In the genomic region with DNA sequence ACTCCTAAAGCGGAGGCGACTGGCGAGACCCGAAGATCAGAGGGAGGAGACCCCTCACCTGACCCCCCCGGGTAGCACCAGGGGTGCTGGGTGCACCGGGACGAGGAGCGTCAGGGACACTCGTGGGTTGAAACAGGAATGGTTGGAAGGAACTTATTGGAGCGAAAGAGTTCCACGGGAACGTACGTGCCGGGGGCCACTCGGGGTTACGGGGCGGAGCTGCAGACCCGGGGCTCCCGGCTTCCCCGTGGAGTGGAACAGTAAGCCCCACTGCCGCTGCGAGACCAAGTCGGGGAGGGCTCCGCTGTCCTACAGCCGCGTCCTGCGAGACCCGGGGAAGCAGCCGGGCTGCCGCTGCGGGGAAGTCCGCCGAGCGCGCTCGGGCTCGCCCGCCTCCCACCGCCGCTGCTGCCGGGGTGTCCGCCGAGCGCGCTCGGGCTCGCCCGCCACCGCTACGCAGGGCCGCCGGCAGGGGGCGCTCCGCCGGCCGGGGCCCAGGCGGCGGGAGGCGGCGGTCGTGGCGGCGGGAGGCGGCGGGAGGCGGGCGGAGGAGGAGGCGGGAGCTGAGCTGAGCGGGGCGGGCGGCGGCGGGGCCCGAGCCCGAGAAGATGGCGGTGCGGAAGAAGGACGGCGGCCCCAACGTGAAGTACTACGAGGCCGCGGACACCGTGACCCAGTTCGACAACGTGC, we compare ENCODE assay signal across 7 mouse cellular contexts. TPM values are rescaled to one million over a fixed set of nuclear protein-coding genes. Genes with fewer than 3 reads are reported as not detected.
DNase-seq lines count a peak whose midpoint lies in the region; ATAC-seq and TF ChIP-seq lines count a peak whose summit lies in the region.

A gene (plus strand): TSS at position 530 of the 690 bp plus-strand sequence.

- H3K79me2 ChIP-seq in heart, adult 2 months (replicated peaks; ENCODE audit: control insufficient read depth, insufficient read depth, low read length) = no peaks in the 10 kb centered on the region

- peak; percentile 72 for ATAC-seq in embryonic facial prominence, embryonic 13.5 days (ENCODE audit: insufficient number of reproducible peaks, insufficient read depth, low FRiP score, low TSS enrichment, low read depth)
- ATAC-seq in limb, embryonic 12.5 days (ENCODE audit: insufficient number of reproducible peaks, insufficient read depth, low FRiP score, low TSS enrichment, low read depth) = peak; percentile 72
- ATAC-seq in midbrain, embryonic 14.5 days (ENCODE audit: low FRiP score, low TSS enrichment) = peak; percentile 85

- no peaks in the 10 kb centered on the region for H3K27me3 ChIP-seq in embryonic facial prominence, embryonic 13.5 days
- H3K27me3 ChIP-seq in heart, adult 2 months (ENCODE audit: control insufficient read depth, insufficient read depth, low read length) = no peaks in the 10 kb centered on the region
- no peaks in the 10 kb centered on the region for H3K27me3 ChIP-seq in limb, embryonic 12.5 days
- H3K27me3 ChIP-seq in midbrain, embryonic 14.5 days (ENCODE audit: control insufficient read depth, insufficient read depth, low read length) = no peaks in the 10 kb centered on the region

- peak within 1 kb of the TSS; percentile 98 for H3K9ac ChIP-seq in embryonic facial prominence, embryonic 13.5 days
- peak within 1 kb of the TSS; percentile 97 for H3K9ac ChIP-seq in heart, adult 2 months (ENCODE audit: low read depth, low read length)
- peak within 1 kb of the TSS; percentile 97 for H3K9ac ChIP-seq in limb, embryonic 12.5 days (replicated peaks)
- peak within 1 kb of the TSS; percentile 99 for H3K9ac ChIP-seq in midbrain, embryonic 14.5 days (replicated peaks; ENCODE audit: low read length)

- H3K4me2 ChIP-seq in embryonic facial prominence, embryonic 13.5 days = peak within 1 kb of the TSS; percentile 89
- peak within 1 kb of the TSS; percentile 87 for H3K4me2 ChIP-seq in limb, embryonic 12.5 days
- H3K4me2 ChIP-seq in midbrain, embryonic 14.5 days (ENCODE audit: low read length) = peak within 1 kb of the TSS; percentile 93

- intact Hi-C loops in heart, adult 2 months (cut with DNase I) = loop anchor here (1.0 to 5.0 kb wide), 3 partner anchors 77 to 97 kb away; a partner anchor contains a TSS

- peaks cover 24% of the 10 kb centered on the region for H3K36me3 ChIP-seq in embryonic facial prominence, embryonic 13.5 days
- peaks cover 2% of the 10 kb centered on the region for H3K36me3 ChIP-seq in heart, adult 2 months (ENCODE audit: control insufficient read depth, insufficient read depth, low read length)
- H3K36me3 ChIP-seq in limb, embryonic 12.5 days = peaks cover 31% of the 10 kb centered on the region
- H3K36me3 ChIP-seq in midbrain, embryonic 14.5 days (ENCODE audit: control insufficient read depth, insufficient read depth, low read length) = peaks cover 30% of the 10 kb centered on the region

- WGBS in embryonic facial prominence, embryonic 13.5 days = under 1% methylated on average over 74 of the region's 86 CpGs
- WGBS in heart, adult 2 months = under 1% methylated on average over 72 of the region's 86 CpGs
- under 1% methylated on average over 49 of the region's 86 CpGs for WGBS in limb, embryonic 12.5 days
- under 1% methylated on average over 72 of the region's 86 CpGs for WGBS in midbrain, embryonic 14.5 days

- H3K4me1 ChIP-seq in embryonic facial prominence, embryonic 13.5 days = peaks cover 13% of the 10 kb centered on the region
- peaks cover 5% of the 10 kb centered on the region for H3K4me1 ChIP-seq in heart, adult 2 months (ENCODE audit: control insufficient read depth, insufficient read depth, low read length)
- H3K4me1 ChIP-seq in limb, embryonic 12.5 days (replicated peaks) = peaks cover 14% of the 10 kb centered on the region
- peaks cover 11% of the 10 kb centered on the region for H3K4me1 ChIP-seq in midbrain, embryonic 14.5 days (ENCODE audit: control insufficient read depth, insufficient read depth, low read length)

- H3K27ac ChIP-seq in embryonic facial prominence, embryonic 13.5 days = peak within 1 kb of the TSS; percentile 93
- H3K27ac ChIP-seq in heart, adult 2 months = peak within 1 kb of the TSS; percentile 95
- H3K27ac ChIP-seq in limb, embryonic 12.5 days = peak within 1 kb of the TSS; percentile 94
- H3K27ac ChIP-seq in midbrain, embryonic 14.5 days (replicated peaks; ENCODE audit: low read depth, low read length) = peak within 1 kb of the TSS; percentile 97

- no peaks in the 10 kb centered on the region for H3K9me3 ChIP-seq in embryonic facial prominence, embryonic 13.5 days
- H3K9me3 ChIP-seq in limb, embryonic 12.5 days = no peaks in the 10 kb centered on the region
- H3K9me3 ChIP-seq in midbrain, embryonic 14.5 days (ENCODE audit: control insufficient read depth, low read length) = no peaks in the 10 kb centered on the region

- peak; percentile 41 for TF ChIP-seq CTCF in heart, adult 2 months (IDR thresholded peaks at IDR 0.05)

- peak; percentile 93 to 95 for DNase-seq in adrenal gland, postnatal 36 days
- peak; percentile 91 to 92 for DNase-seq in heart, adult 2 months
- peak; percentile 76 to 79 for DNase-seq in kidney, adult 8-10 months
- peak; percentile 92 for DNase-seq in midbrain, embryonic 14.5 days
- peak; percentile 81 for DNase-seq in spleen, adult 12 weeks (ENCODE audit: low spot score)

- peak; percentile 57 for TF ChIP-seq POLR2A in heart, adult 2 months (IDR thresholded peaks at IDR 0.05; ENCODE audit: insufficient read depth, low read depth, low read length)

- peak within 1 kb of the TSS; percentile 77 for H3K4me3 ChIP-seq in embryonic facial prominence, embryonic 13.5 days
- peak within 1 kb of the TSS; percentile 100 for H3K4me3 ChIP-seq in heart, adult 2 months
- peak within 1 kb of the TSS; percentile 95 for H3K4me3 ChIP-seq in limb, embryonic 12.5 days (replicated peaks)
- peak within 1 kb of the TSS; percentile 90 for H3K4me3 ChIP-seq in midbrain, embryonic 14.5 days (replicated peaks; ENCODE audit: low read depth, low read length)

- no peak for TF ChIP-seq EP300 in heart, adult 2 months (IDR thresholded peaks at IDR 0.05; ENCODE audit: insufficient read depth, low read depth, low read length)

RNA-seq across cellular contexts. Expression of the gene that starts here (rescaled TPM):
- total RNA-seq in adrenal gland, postnatal 36 days (2021) = 100 to 1,000 TPM in 1 of 2 experiments, 10 to 100 TPM in 1; 97.5 to 104 TPM
- polyA plus RNA-seq in embryonic facial prominence, embryonic 13.5 days (2015; fragmentation: Nextera tagmentation; extraction: Ambion mirVana) = 111 and 119 TPM in 2 replicates
- total RNA-seq in heart, adult 2 months (2021) = 10 to 100 TPM; 75.5 to 77.6 TPM
- 49.1 and 61.1 TPM in 2 replicates for polyA plus RNA-seq in heart, adult 2 months (2012; rRNA removed)
- polyA plus RNA-seq in limb, embryonic 12.5 days (2016; fragmentation: Nextera tagmentation; extraction: Ambion mirVana) = 105 and 120 TPM in 2 replicates
- polyA plus RNA-seq in midbrain, embryonic 14.5 days (2014; fragmentation: Nextera tagmentation; extraction: Ambion mirVana) = 172 and 229 TPM in 2 replicates

Comparison
In these comparisons a context has a peak if more than half of its experiments do, and no peak if none do; other contexts are left out.
1. Peak in every context shown above with its lines: DNase-seq, ATAC-seq, H3K4me3 ChIP-seq and H3K27ac ChIP-seq.